Comparison of ENCODE assay signal across 21 mouse cellular contexts in genomic region chr9:47405547-47405946, GRCm38 (mm10).
"Had no signal": no experiment of that assay in that cellular context is flagged by ENCODE, and none has a peak within 500 bp of the region (broad histone marks: within the 10 kb centered on the region; RNA-seq: fewer than 3 reads in every experiment).

No protein-coding gene starts in this region.

- ATAC-seq: lung, postnatal 0 days; midbrain, embryonic 16.5 days had no signal

- H3K4me3 ChIP-seq: lung, embryonic 15.5 days; megakaryocyte, embryonic 14.5 days; midbrain, embryonic 10.5 days; midbrain, embryonic 12.5 days; myocyte; neural tube, embryonic 13.5 days; neural tube, embryonic 15.5 days had no signal

- H3K4me1 ChIP-seq: megakaryocyte, embryonic 14.5 days had no signal

- H3K9ac ChIP-seq: lung, embryonic 15.5 days; midbrain, embryonic 12.5 days; neural tube, embryonic 13.5 days; neural tube, embryonic 15.5 days had no signal

- H3K36me3 ChIP-seq: lung, embryonic 15.5 days; midbrain, embryonic 10.5 days; midbrain, embryonic 12.5 days; neural tube, embryonic 13.5 days; neural tube, embryonic 15.5 days had no signal

- H3K9me3 ChIP-seq: lung, embryonic 15.5 days; midbrain, embryonic 10.5 days; midbrain, embryonic 12.5 days; neural tube, embryonic 13.5 days; neural tube, embryonic 15.5 days had no signal

- H3K27me3 ChIP-seq: megakaryocyte, embryonic 14.5 days had no signal

- DNase-seq: lung, adult 2 months; lung, postnatal 14 days; lung, postnatal 36 days; midbrain, embryonic 14.5 days; right cerebral cortex, adult 18-20 months; right cerebral cortex, postnatal 25 days; right cerebral cortex, postnatal 4 days; spleen, adult 18-20 months; thymus, adult 18-20 months; thymus, postnatal 14 days; thymus, postnatal 36 days had no signal

- H3K27ac ChIP-seq: lung, embryonic 15.5 days; macrophage; midbrain, embryonic 10.5 days; midbrain, embryonic 12.5 days; neural tube, embryonic 15.5 days had no signal

- H3K4me2 ChIP-seq: lung, embryonic 15.5 days; midbrain, embryonic 12.5 days; neural tube, embryonic 13.5 days; neural tube, embryonic 15.5 days had no signal
